Mouse (Mus musculus) liver, postnatal 0 days (tissue): Measurements from ENCODE around the gene Ptrhd1. TPM values are rescaled to one million over a fixed set of nuclear protein-coding genes. Genes with fewer than 3 reads are reported as not detected.

Experiments used
- ATAC-seq: fragments of 200-750 bp; cut with Nextera tagmentation; 2 replicates; pipeline ENCODE4 v1.8.0; 2017; ENCODE audit warnings: mild to moderate bottlenecking, moderate library complexity
- DNase-seq: peaks from one replicate; pipeline ENCODE4 v3.0.0-alpha.2; 2016
- H3K27ac ChIP-seq: fragments of 300-500 bp; sonication (generic); 2 replicates; pipeline ENCODE4 v1.5.1; 2014; ENCODE audit warnings: antibody characterized with exemption, moderate library complexity, mild to moderate bottlenecking, low read depth
- H3K27me3 ChIP-seq: fragments of 300-500 bp; sonication (generic); 2 replicates; pipeline ENCODE4 v1.6.1; 2014; ENCODE audit warnings: low read length, control low read depth, mixed read lengths; ENCODE audit not compliant: insufficient read depth
- H3K36me3 ChIP-seq: fragments of 300-500 bp; sonication (generic); replicated peaks from 2 replicates; pipeline ENCODE4 v1.6.1; 2014; ENCODE audit warnings: mild to moderate bottlenecking, control low read depth, low read length, moderate library complexity, mixed read lengths; ENCODE audit not compliant: insufficient read depth
- H3K4me1 ChIP-seq: fragments of 300-500 bp; sonication (generic); 2 replicates; pipeline ENCODE4 v1.6.1; 2014; ENCODE audit warnings: antibody characterized with exemption, mild to moderate bottlenecking, control low read depth; ENCODE audit not compliant: insufficient read depth
- H3K4me2 ChIP-seq: fragments of 300-500 bp; sonication (generic); 2 replicates; pipeline ENCODE4 v1.6.1; 2014; ENCODE audit warnings: low read depth, mild to moderate bottlenecking, low read length, moderate library complexity, mixed read lengths
- H3K4me3 ChIP-seq: fragments of 300-500 bp; sonication (generic); 2 replicates; pipeline ENCODE4 v1.5.1; 2014; ENCODE audit warnings: low read depth, low read length
- H3K9ac ChIP-seq: fragments of 300-500 bp; sonication (generic); replicated peaks from 2 replicates; pipeline ENCODE4 v1.6.1; 2014; ENCODE audit warnings: mild to moderate bottlenecking, moderate library complexity
- H3K9me3 ChIP-seq: fragments of 300-500 bp; sonication (generic); 2 replicates; pipeline ENCODE4 v1.6.1; 2016; ENCODE audit warnings: mild to moderate bottlenecking, control low read depth, low read length, mixed read lengths
- CTCF ChIP-seq: sonication (generic); IDR thresholded peaks from 2 replicates; pipeline ENCODE4 v1.5.1; 2016; ENCODE audit warnings: antibody characterized with exemption, low read depth
- EP300 ChIP-seq: IDR thresholded peaks from 2 replicates; pipeline ENCODE4 v1.6.1; 2016; ENCODE audit warnings: antibody characterized with exemption, low read depth, mild to moderate bottlenecking
- whole genome bisulfite sequencing: fragments of 180-500 bp; shearing (Covaris S2); extraction: QIAGEN DNeasy Blood & Tissue Kit; methylation state at CpG from one replicate; pipeline ENCODE4 v1.1.7; 2014; ENCODE audit not compliant: insufficient replicate concordance; 5-methylcytosine and 5-hydroxymethylcytosine counted together
- polyA plus RNA-seq: library from polyadenylated mRNA; unstranded; fragments of >200 nt; fragmentation: Nextera tagmentation; extraction: Ambion mirVana; gene quantifications from 2 replicates; pipeline ENCODE4 v1.2.1, GENCODE M21; 2015

The Ptrhd1 gene
- polyA plus RNA-seq, 1 experiment from 2014 or later = 2.7 TPM

GRCm38 (mm10) chr12:4193025-4193740 is 40.6 kb upstream of the Ptrhd1 start:
- ATAC-seq (no peak), DNase-seq (no peak)
- TF ChIP-seq EP300 (no peak), CTCF (no peak)
- Histone ChIP-seq H3K27me3 (no peaks in the 10 kb centered on the region), H3K9ac (no peak overlapping the region), H3K4me3 (no peak overlapping the region), H3K4me1 (no peaks in the 10 kb centered on the region), H3K27ac (no peak overlapping the region; the same call in 1 of the 2 replicates), H3K36me3 (no peaks in the 10 kb centered on the region), H3K9me3 (no peaks in the 10 kb centered on the region), H3K4me2 (no peak overlapping the region)
- 76% methylated on average over 10 of the region's 10 CpGs for WGBS

DNA sequence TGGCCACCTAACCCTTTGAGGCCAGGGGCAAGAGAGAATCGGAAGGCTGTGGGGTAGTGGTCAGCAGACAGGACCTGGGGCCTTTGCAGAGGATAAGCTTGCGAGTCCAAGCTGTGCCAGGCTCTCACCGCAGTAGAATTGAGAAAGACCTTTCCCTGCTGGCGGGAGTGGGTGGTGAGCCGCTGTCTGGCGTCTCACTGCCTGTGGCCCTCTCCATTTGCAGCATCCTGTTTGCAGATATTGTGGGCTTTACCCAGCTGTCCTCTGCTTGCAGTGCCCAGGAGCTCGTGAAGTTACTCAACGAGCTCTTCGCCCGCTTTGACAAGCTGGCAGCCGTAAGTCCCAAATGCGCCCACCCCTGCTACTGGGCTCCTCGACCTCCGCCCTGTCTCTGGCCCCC is 39.2 kb upstream of the Ptrhd1 start:
- Histone ChIP-seq H3K9ac (no peak overlapping the region), H3K4me3 (no peak overlapping the region), H3K36me3 (no peaks in the 10 kb centered on the region), H3K4me2 (no peak overlapping the region), H3K27ac (no peak overlapping the region), H3K27me3 (no peaks in the 10 kb centered on the region), H3K9me3 (no peaks in the 10 kb centered on the region), H3K4me1 (no peaks in the 10 kb centered on the region)
- TF ChIP-seq CTCF (no peak), EP300 (no peak)
- ATAC-seq (no peak), DNase-seq (no peak)
- 71% methylated on average over 14 of the region's 14 CpGs for WGBS

DNA sequence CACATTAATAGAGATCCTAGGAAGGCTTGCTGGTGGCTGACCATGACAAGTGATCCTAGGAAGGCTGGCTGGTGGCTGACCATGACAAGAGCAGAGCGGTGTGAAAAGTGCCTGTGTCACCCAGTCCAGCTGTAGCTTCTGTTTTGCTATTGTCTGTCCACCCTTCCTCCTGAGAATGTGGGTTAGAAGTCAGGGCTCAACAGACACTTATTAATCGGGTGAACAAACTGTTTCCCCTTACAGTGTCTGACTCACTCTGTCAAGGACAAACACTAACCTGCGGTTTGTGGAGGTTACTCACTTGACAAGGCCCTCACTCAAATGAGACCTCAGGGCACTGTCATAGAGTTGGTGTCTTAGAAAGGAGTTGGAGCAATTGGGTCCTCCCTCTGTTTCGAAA is 35.1 kb upstream of the Ptrhd1 start:
- DNase-seq = no peak
- H3K36me3 ChIP-seq = no peaks in the 10 kb centered on the region
- H3K4me3 ChIP-seq = no peak overlapping the region
- H3K27me3 ChIP-seq = no peaks in the 10 kb centered on the region
- H3K4me2 ChIP-seq = no peak overlapping the region
- 70% methylated on average over 4 of the region's 4 CpGs for WGBS
- peak; percentile 38; the same call in 1 of the 2 replicates for ATAC-seq
- no peak overlapping the region for H3K9ac ChIP-seq
- TF ChIP-seq CTCF (no peak), EP300 (no peak)
- H3K27ac ChIP-seq = no peak overlapping the region
- H3K4me1 ChIP-seq = no peaks in the 10 kb centered on the region
- H3K9me3 ChIP-seq = no peaks in the 10 kb centered on the region

DNA sequence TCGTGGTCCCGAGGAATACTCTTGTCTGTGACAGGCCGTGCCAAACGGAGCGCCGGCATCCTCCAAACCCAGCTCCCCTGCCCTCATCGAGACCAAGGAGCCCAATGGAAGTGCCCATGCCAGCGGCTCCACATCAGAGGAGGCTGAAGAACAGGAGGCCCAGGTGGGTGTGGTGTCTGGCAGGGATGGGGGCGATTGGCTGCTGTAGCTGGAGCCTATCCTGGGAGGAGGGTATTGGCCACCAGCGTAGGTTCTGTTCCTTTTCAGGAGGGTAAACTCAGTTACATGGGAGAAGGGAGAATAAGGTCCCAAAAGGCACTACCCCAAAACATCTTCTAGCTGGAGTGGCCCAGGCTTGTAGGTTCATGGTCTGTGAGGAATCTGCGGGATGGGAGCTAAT is 34.6 kb upstream of the Ptrhd1 start:
- Histone ChIP-seq H3K27me3 (no peaks in the 10 kb centered on the region), H3K9ac (no peak overlapping the region), H3K36me3 (no peaks in the 10 kb centered on the region), H3K4me1 (no peaks in the 10 kb centered on the region), H3K4me2 (no peak overlapping the region), H3K4me3 (no peak overlapping the region), H3K9me3 (no peaks in the 10 kb centered on the region), H3K27ac (no peak overlapping the region)
- no peak for TF ChIP-seq EP300
- no peak for TF ChIP-seq CTCF
- 87% methylated on average over 11 of the region's 11 CpGs for WGBS
- ATAC-seq (no peak), DNase-seq (no peak)

- Histone ChIP-seq H3K4me3 (no peak overlapping the region), H3K27me3 (no peaks in the 10 kb centered on the region), H3K4me2 (no peak overlapping the region), H3K27ac (no peak overlapping the region), H3K9me3 (no peaks in the 10 kb centered on the region), H3K4me1 (0 out of 2 replicates have a peak, but pooled peaks cover 2% of the 10 kb centered on the region), H3K9ac (no peak overlapping the region), H3K36me3 (0 out of 2 replicates have a peak, but pooled peaks cover under 1% of the 10 kb centered on the region)
- TF ChIP-seq EP300 = no peak
- DNase-seq (no peak), ATAC-seq (no peak)
- WGBS = 87% methylated on average over 13 of the region's 13 CpGs
Measured at GRCm38 (mm10) chr12:4201454-4202200, 32.2 kb upstream of the Ptrhd1 start.

GRCm38 (mm10) chr12:4202206-4202605 is 31.6 kb upstream of the Ptrhd1 start:
- 78% methylated on average over 4 of the region's 4 CpGs for WGBS
- DNase-seq = no peak

More at GRCm38 (mm10) chr12:4202206-4202605, 31.6 kb upstream of the Ptrhd1 start:
- Histone ChIP-seq H3K9me3 (no peaks in the 10 kb centered on the region), H3K4me1 (0 out of 2 replicates have a peak, but pooled peaks cover 2% of the 10 kb centered on the region), H3K4me2 (no peak overlapping the region), H3K27ac (no peak overlapping the region), H3K36me3 (0 out of 2 replicates have a peak, but pooled peaks cover 3% of the 10 kb centered on the region), H3K27me3 (no peaks in the 10 kb centered on the region), H3K9ac (no peak overlapping the region), H3K4me3 (no peak overlapping the region)
- TF ChIP-seq EP300 = no peak
- no peak for TF ChIP-seq CTCF
- ATAC-seq = no peak
